Comparison of ENCODE assay signal across 8 mouse cellular contexts in genomic region chr16:5255081-5255740, GRCm38 (mm10). TPM values are rescaled to one million over a fixed set of nuclear protein-coding genes. Genes with fewer than 3 reads are reported as not detected.
DNase-seq lines count a peak whose midpoint lies in the region; ATAC-seq and TF ChIP-seq lines count a peak whose summit lies in the region.

No protein-coding gene starts in this region.

- no peaks in the 10 kb centered on the region for H3K27me3 ChIP-seq in E14TG2a.4 (ENCODE audit: insufficient read depth, low read length)
- peaks cover 3% of the 10 kb centered on the region; the same call in 1 of the 2 replicates for H3K27me3 ChIP-seq in forebrain, embryonic 12.5 days
- H3K27me3 ChIP-seq in limb, embryonic 12.5 days: no peaks in the 10 kb centered on the region
- no peaks in the 10 kb centered on the region for H3K27me3 ChIP-seq in neural tube, embryonic 13.5 days

- H3K27ac ChIP-seq in forebrain, embryonic 12.5 days: peak overlapping the region; percentile 38; the same call in 1 of the 2 replicates
- H3K27ac ChIP-seq in limb, embryonic 12.5 days: peak overlapping the region; percentile 78
- peak overlapping the region; percentile 68 for H3K27ac ChIP-seq in neural tube, embryonic 13.5 days (replicated peaks)

- peaks cover 40% of the 10 kb centered on the region for H3K36me3 ChIP-seq in E14TG2a.4 (ENCODE audit: insufficient read depth, low read length)
- no peaks in the 10 kb centered on the region; the same call in 1 of the 2 replicates for H3K36me3 ChIP-seq in forebrain, embryonic 12.5 days (replicated peaks)
- H3K36me3 ChIP-seq in limb, embryonic 12.5 days: peaks cover 10% of the 10 kb centered on the region; the same call in 1 of the 2 replicates
- no peaks in the 10 kb centered on the region for H3K36me3 ChIP-seq in neural tube, embryonic 13.5 days

- DNase-seq in adrenal gland, adult 2 months: peak; percentile 29
- DNase-seq in adrenal gland, adult 8-10 months: no peak
- no peak for DNase-seq in left cerebral cortex, postnatal 10 days (ENCODE audit: extremely low spot score in 1 of 2, low spot score in 2 of 2)

- H3K9ac ChIP-seq in forebrain, embryonic 12.5 days: peak overlapping the region; percentile 63
- H3K9ac ChIP-seq in limb, embryonic 12.5 days (replicated peaks): peak overlapping the region; percentile 68
- H3K9ac ChIP-seq in neural tube, embryonic 13.5 days: peak overlapping the region; percentile 74

- intact Hi-C loops in left cerebral cortex, postnatal 10 days (cut with DNase I): no loop called here

- H3K4me1 ChIP-seq in E14TG2a.4 (replicated peaks; ENCODE audit: low read depth, low read length): peaks cover 60% of the 10 kb centered on the region
- H3K4me1 ChIP-seq in forebrain, embryonic 12.5 days: peaks cover 13% of the 10 kb centered on the region
- peaks cover 16% of the 10 kb centered on the region; the same call in 1 of the 2 replicates for H3K4me1 ChIP-seq in limb, embryonic 12.5 days (replicated peaks)
- H3K4me1 ChIP-seq in neural tube, embryonic 13.5 days (replicated peaks): peaks cover 15% of the 10 kb centered on the region

- peak overlapping the region; percentile 69 for H3K4me2 ChIP-seq in forebrain, embryonic 12.5 days
- peak overlapping the region; percentile 77 for H3K4me2 ChIP-seq in limb, embryonic 12.5 days
- H3K4me2 ChIP-seq in neural tube, embryonic 13.5 days: peak overlapping the region; percentile 81

- 4% methylated on average over 27 of the region's 27 CpGs for WGBS in forebrain, embryonic 12.5 days
- 2% methylated on average over 27 of the region's 27 CpGs for WGBS in limb, embryonic 12.5 days
- WGBS in neural tube, embryonic 13.5 days: 3% methylated on average over 27 of the region's 27 CpGs

- TF ChIP-seq CTCF in E14TG2a.4 (conservative IDR thresholded peaks at IDR 0.05; ENCODE audit: low read length): no peak

- H3K4me3 ChIP-seq in E14TG2a.4 (replicated peaks; ENCODE audit: low read length): peak overlapping the region; percentile 97
- H3K4me3 ChIP-seq in forebrain, embryonic 12.5 days (replicated peaks): peak overlapping the region; percentile 52
- H3K4me3 ChIP-seq in limb, embryonic 12.5 days (replicated peaks): peak overlapping the region; percentile 63
- peak overlapping the region; percentile 58 for H3K4me3 ChIP-seq in neural tube, embryonic 13.5 days

- no peaks in the 10 kb centered on the region for H3K9me3 ChIP-seq in E14TG2a.4 (ENCODE audit: low read length)
- H3K9me3 ChIP-seq in forebrain, embryonic 12.5 days: no peaks in the 10 kb centered on the region
- H3K9me3 ChIP-seq in limb, embryonic 12.5 days: no peaks in the 10 kb centered on the region
- no peaks in the 10 kb centered on the region for H3K9me3 ChIP-seq in neural tube, embryonic 13.5 days

- ATAC-seq in forebrain, embryonic 12.5 days (ENCODE audit: low FRiP score): no peak
- ATAC-seq in limb, embryonic 12.5 days (ENCODE audit: insufficient number of reproducible peaks, insufficient read depth, low FRiP score, low TSS enrichment, low read depth): no peak
- 0 out of 2 replicates have a peak, but pooled peaks have one; percentile 12 for ATAC-seq in neural tube, embryonic 13.5 days (ENCODE audit: low read depth)
- no peak for ATAC-seq in activated CD4-positive, CD25-positive, alpha-beta regulatory T cell, adult 4 months

RNA-seq across cellular contexts. Expression of gene Eef2kmt, which starts 0.6 kb away (rescaled TPM):
- 10 to 100 TPM; 21.7 to 30.9 TPM for total RNA-seq in adrenal gland, adult 2 months (2021)
- polyA plus RNA-seq in adrenal gland, adult 2 months (2012; rRNA removed): 72.7 and 79.6 TPM in 2 replicates
- total RNA-seq in adrenal gland, adult 8-10 months (2022): 10 to 100 TPM; 25.3 to 33.9 (median 32.5) TPM
- polyA plus RNA-seq in forebrain, embryonic 12.5 days (2016; fragmentation: Nextera tagmentation; extraction: Ambion mirVana): 10.2 and 11.2 TPM in 2 replicates
- 14.3 and 16.8 TPM in 2 replicates for polyA plus RNA-seq in limb, embryonic 12.5 days (2016; fragmentation: Nextera tagmentation; extraction: Ambion mirVana)
- polyA plus RNA-seq in neural tube, embryonic 13.5 days (2015; fragmentation: Nextera tagmentation; extraction: Ambion mirVana): 5.5 and 8.8 TPM in 2 replicates
- total RNA-seq in left cerebral cortex, postnatal 10 days (2021): 1 to 10 TPM; 2.6 to 4.2 TPM
- 10 to 100 TPM; 37.1 to 44.0 TPM for polyA plus RNA-seq in activated CD4-positive, CD25-positive, alpha-beta regulatory T cell, adult 4 months (2017; shearing (Covaris generic))

RNA-seq across cellular contexts. Expression of gene Alg1, which starts 21.8 kb away (rescaled TPM):
- total RNA-seq in adrenal gland, adult 2 months (2021): 10 to 100 TPM; 32.5 to 36.2 TPM
- 89.1 and 91.3 TPM in 2 replicates for polyA plus RNA-seq in adrenal gland, adult 2 months (2012; rRNA removed)
- 10 to 100 TPM; 38.0 to 53.2 (median 43.5) TPM for total RNA-seq in adrenal gland, adult 8-10 months (2022)
- 24.4 and 27.1 TPM in 2 replicates for polyA plus RNA-seq in forebrain, embryonic 12.5 days (2016; fragmentation: Nextera tagmentation; extraction: Ambion mirVana)
- 27.8 and 28.2 TPM in 2 replicates for polyA plus RNA-seq in limb, embryonic 12.5 days (2016; fragmentation: Nextera tagmentation; extraction: Ambion mirVana)
- polyA plus RNA-seq in neural tube, embryonic 13.5 days (2015; fragmentation: Nextera tagmentation; extraction: Ambion mirVana): 35.2 and 36.6 TPM in 2 replicates
- 10 to 100 TPM; 29.7 to 31.9 TPM for total RNA-seq in left cerebral cortex, postnatal 10 days (2021)
- 10 to 100 TPM; 14.6 to 16.9 TPM for polyA plus RNA-seq in activated CD4-positive, CD25-positive, alpha-beta regulatory T cell, adult 4 months (2017; shearing (Covaris generic))

RNA-seq across cellular contexts. Expression of gene AU021092, which starts 33.1 kb away (rescaled TPM):
- total RNA-seq in adrenal gland, adult 2 months (2021): 10 to 100 TPM; 20.4 to 25.4 TPM
- 24.0 and 26.0 TPM in 2 replicates for polyA plus RNA-seq in adrenal gland, adult 2 months (2012; rRNA removed)
- 10 to 100 TPM; 29.9 to 35.1 (median 31.2) TPM for total RNA-seq in adrenal gland, adult 8-10 months (2022)
- 4.7 and 5.9 TPM in 2 replicates for polyA plus RNA-seq in forebrain, embryonic 12.5 days (2016; fragmentation: Nextera tagmentation; extraction: Ambion mirVana)
- polyA plus RNA-seq in limb, embryonic 12.5 days (2016; fragmentation: Nextera tagmentation; extraction: Ambion mirVana): 1.2 and 1.4 TPM in 2 replicates
- polyA plus RNA-seq in neural tube, embryonic 13.5 days (2015; fragmentation: Nextera tagmentation; extraction: Ambion mirVana): 9.9 and 10.9 TPM in 2 replicates
- 10 to 100 TPM; 11.0 to 12.5 TPM for total RNA-seq in left cerebral cortex, postnatal 10 days (2021)
- polyA plus RNA-seq in activated CD4-positive, CD25-positive, alpha-beta regulatory T cell, adult 4 months (2017; shearing (Covaris generic)): not detected

RNA-seq across cellular contexts. Expression of gene Nagpa, which starts 51.4 kb away (rescaled TPM):
- 10 to 100 TPM; 26.0 to 28.7 TPM for total RNA-seq in adrenal gland, adult 2 months (2021)
- polyA plus RNA-seq in adrenal gland, adult 2 months (2012; rRNA removed): 64.5 and 69.5 TPM in 2 replicates
- 10 to 100 TPM; 28.2 to 37.9 (median 33.4) TPM for total RNA-seq in adrenal gland, adult 8-10 months (2022)
- 9.3 and 12.8 TPM in 2 replicates for polyA plus RNA-seq in forebrain, embryonic 12.5 days (2016; fragmentation: Nextera tagmentation; extraction: Ambion mirVana)
- polyA plus RNA-seq in limb, embryonic 12.5 days (2016; fragmentation: Nextera tagmentation; extraction: Ambion mirVana): 14.5 and 14.7 TPM in 2 replicates
- 11.0 and 11.9 TPM in 2 replicates for polyA plus RNA-seq in neural tube, embryonic 13.5 days (2015; fragmentation: Nextera tagmentation; extraction: Ambion mirVana)
- 10 to 100 TPM in 1 of 2 experiments, 1 to 10 TPM in 1; 7.4 to 10.1 TPM for total RNA-seq in left cerebral cortex, postnatal 10 days (2021)
- 10 to 100 TPM; 10.5 to 17.3 TPM for polyA plus RNA-seq in activated CD4-positive, CD25-positive, alpha-beta regulatory T cell, adult 4 months (2017; shearing (Covaris generic))
